Mouse (Mus musculus) CH12.LX (cell line): Measurements from ENCODE around the gene Ndufv3. TPM values are rescaled to one million over a fixed set of nuclear protein-coding genes. Genes with fewer than 3 reads are reported as not detected.

Experiments
- DNase-seq: peaks from one replicate; pipeline ENCODE4 v3.0.0-alpha.2; 2013; ENCODE audit errors: extremely low read depth
- H3K27ac ChIP-seq: 2 replicates; pipeline ENCODE4 v1.5.1; 2012; ENCODE audit warnings: low read depth, mild to moderate bottlenecking, control low read depth, moderate library complexity; ENCODE audit not compliant: insufficient read depth
- H3K27me3 ChIP-seq: replicated peaks from 2 replicates; pipeline ENCODE3; 2012; ENCODE audit warnings: inconsistent platforms
- H3K36me3 ChIP-seq, 2 experiments: replicated peaks in 1 of 2; 2 replicates each; pipeline versions ENCODE3 to v1.6.1; 2012; ENCODE audit warnings: inconsistent platforms in 1 of 2, low read length in 1 of 2, mild to moderate bottlenecking in 1 of 2, mixed read lengths in 1 of 2, moderate library complexity in 1 of 2; ENCODE audit not compliant: control insufficient read depth in 1 of 2, insufficient read depth in 1 of 2
- H3K4me1 ChIP-seq, 2 experiments: 2 replicates each; pipeline ENCODE4 v1.6.1; 2012; ENCODE audit warnings: inconsistent platforms in 1 of 2, moderate library complexity in 1 of 2; ENCODE audit not compliant: insufficient read depth in 2 of 2, control insufficient read depth in 1 of 2
- H3K4me2 ChIP-seq: 2 replicates; pipeline ENCODE4 v1.6.1; 2012; ENCODE audit warnings: low read depth, mild to moderate bottlenecking, control low read depth; ENCODE audit not compliant: poor library complexity, insufficient read depth, severe bottlenecking
- H3K4me3 ChIP-seq, 3 experiments: fragments of 150-350 bp in 1 of 3; sonication (generic) in 1 of 3; replicated peaks in 1 of 3; 2 replicates each; pipeline versions ENCODE3 to v1.5.1; 2011 to 2012; ENCODE audit warnings: low read depth in 2 of 3, low read length in 2 of 3, mild to moderate bottlenecking in 2 of 3, moderate library complexity in 2 of 3, control low read depth in 1 of 3, improper control_type of control experiment in 1 of 3, inconsistent platforms in 1 of 3, mixed read lengths in 1 of 3; ENCODE audit not compliant: poor library complexity in 1 of 3
- H3K79me2 ChIP-seq: replicated peaks from 2 replicates; pipeline ENCODE4 v1.6.1; 2012; ENCODE audit warnings: mild to moderate bottlenecking, moderate library complexity; ENCODE audit not compliant: control insufficient read depth, poor library complexity, insufficient read depth, severe bottlenecking; ENCODE audit errors: extremely low read depth
- H3K9ac ChIP-seq: 2 replicates; pipeline ENCODE4 v1.6.1; 2012; ENCODE audit warnings: low read depth, mild to moderate bottlenecking, control low read depth, moderate library complexity; ENCODE audit not compliant: insufficient read depth
- H3K9me3 ChIP-seq: replicated peaks from 2 replicates; pipeline ENCODE3; 2012; ENCODE audit warnings: low read length, inconsistent platforms, mixed read lengths
- CHD1 ChIP-seq: IDR thresholded peaks from 2 replicates; pipeline ENCODE4 v1.6.1; 2012; ENCODE audit warnings: low read depth, low read length, improper control_type of control experiment, inconsistent platforms
- CTCF ChIP-seq, 2 experiments: IDR thresholded peaks in 1 of 2; conservative IDR thresholded peaks in 1 of 2; 2 replicates each; pipeline ENCODE4 v1.5.1; 2011 to 2012; ENCODE audit warnings: low read depth in 2 of 2, low read length in 2 of 2, improper control_type of control experiment in 1 of 2, inconsistent platforms in 1 of 2, mild to moderate bottlenecking in 1 of 2, moderate library complexity in 1 of 2
- ELF1 ChIP-seq: IDR thresholded peaks from 2 replicates; pipeline ENCODE4 v1.6.1; 2014; ENCODE audit warnings: low read depth, mild to moderate bottlenecking, inconsistent platforms, low read length, improper control_type of control experiment
- EP300 ChIP-seq: IDR thresholded peaks from 2 replicates; pipeline ENCODE4 v1.6.1; 2011; ENCODE audit warnings: low read length, improper control_type of control experiment
- ETS1 ChIP-seq: conservative IDR thresholded peaks from 2 replicates; pipeline ENCODE4 v1.6.1; 2012; ENCODE audit warnings: low read depth, mild to moderate bottlenecking, inconsistent platforms, low read length, improper control_type of control experiment, moderate library complexity
- GABPA ChIP-seq: IDR thresholded peaks from 2 replicates; pipeline ENCODE4 v1.6.1; 2012; ENCODE audit warnings: low read depth, low read length, improper control_type of control experiment, inconsistent platforms; ENCODE audit not compliant: insufficient replicate concordance
- HCFC1 ChIP-seq: IDR thresholded peaks from 2 replicates; pipeline ENCODE4 v1.6.1; 2012; ENCODE audit warnings: low read depth, mild to moderate bottlenecking, inconsistent platforms, low read length, improper control_type of control experiment
- MXI1 ChIP-seq: IDR thresholded peaks from 2 replicates; pipeline ENCODE4 v1.6.1; 2011; ENCODE audit warnings: mild to moderate bottlenecking, low read depth, low read length, improper control_type of control experiment
- MYC ChIP-seq: IDR thresholded peaks from 2 replicates; pipeline ENCODE4 v1.6.1; 2011; ENCODE audit warnings: low read depth, mild to moderate bottlenecking, improper control_type of control experiment, low read length
- NELFE ChIP-seq: IDR thresholded peaks from 2 replicates; pipeline ENCODE4 v1.6.1; 2011; ENCODE audit warnings: low read depth, low read length, improper control_type of control experiment
- NRF1 ChIP-seq: IDR thresholded peaks from 2 replicates; pipeline ENCODE4 v1.6.1; 2014; ENCODE audit warnings: low read depth, mild to moderate bottlenecking, inconsistent platforms, low read length, improper control_type of control experiment, moderate library complexity
- PAX5 ChIP-seq: IDR thresholded peaks from 2 replicates; pipeline ENCODE4 v1.6.1; 2012; ENCODE audit warnings: low read length, inconsistent platforms, mixed read lengths
- RAD21 ChIP-seq: IDR thresholded peaks from 2 replicates; pipeline ENCODE4 v1.6.1; 2011; ENCODE audit warnings: low read depth, mild to moderate bottlenecking, low read length, improper control_type of control experiment, moderate library complexity
- SMC3 ChIP-seq: IDR thresholded peaks from 2 replicates; pipeline ENCODE4 v1.6.1; 2011; ENCODE audit warnings: low read depth, low read length, improper control_type of control experiment
- TBP ChIP-seq: conservative IDR thresholded peaks from 2 replicates; pipeline ENCODE4 v1.6.1; 2011; ENCODE audit warnings: low read depth, low read length, improper control_type of control experiment
- UBTF ChIP-seq: IDR thresholded peaks from 2 replicates; pipeline ENCODE4 v1.6.1; 2012; ENCODE audit warnings: low read depth, mild to moderate bottlenecking, inconsistent platforms, low read length, improper control_type of control experiment, moderate library complexity
- USF2 ChIP-seq: conservative IDR thresholded peaks from 2 replicates; pipeline ENCODE4 v1.6.1; 2011; ENCODE audit warnings: low read depth, low read length, improper control_type of control experiment
- ZC3H11A ChIP-seq: IDR thresholded peaks from 2 replicates; pipeline ENCODE4 v1.6.1; 2012; ENCODE audit warnings: low read depth, mild to moderate bottlenecking, inconsistent platforms, low read length, improper control_type of control experiment
- ZKSCAN1 ChIP-seq: IDR thresholded peaks from 2 replicates; pipeline ENCODE4 v1.6.1; 2012; ENCODE audit warnings: low read depth, inconsistent platforms, low read length, improper control_type of control experiment, borderline replicate concordance
- ZMIZ1 ChIP-seq: IDR thresholded peaks from 2 replicates; pipeline ENCODE4 v1.6.1; 2012; ENCODE audit warnings: low read depth, mild to moderate bottlenecking, inconsistent platforms, low read length, improper control_type of control experiment
- ZNF384 ChIP-seq: IDR thresholded peaks from 2 replicates; pipeline ENCODE4 v1.6.1; 2012; ENCODE audit warnings: low read depth, low read length, improper control_type of control experiment, inconsistent platforms
- dilution Hi-C: fragments of 300-500 bp; cut with MboI; formaldehyde crosslinking; loops from 2 replicates; pipeline ENCODE4 v1.14.3; 2020; ENCODE audit warnings: low sequenced_read_pairs; ENCODE audit not compliant: extremely low pct_unique_long_range_greater_than_20kb, extremely low pct_ligation_motif_present
- in situ Hi-C: fragments of 300-500 bp; cut with MboI; formaldehyde crosslinking; loops from 3 replicates; pipeline ENCODE4 v1.14.3; 2019; ENCODE audit warnings: low sequenced_read_pairs, low pct_ligation_motif_present, low pct_unique_long_range_greater_than_20kb, mixed read lengths
- polyA plus RNA-seq: library from polyadenylated mRNA; unstranded; fragments of >175 nt; gene quantifications from 2 replicates; pipeline ENCODE4 v1.2.1, GENCODE M21; 2012; ENCODE audit warnings: low read depth; ENCODE audit not compliant: insufficient read length
- total RNA-seq, 2 experiments: library from RNA; depleted of rRNA; stranded (reverse); fragments of 300-350 nt in 1 of 2; fragments of >200 nt in 1 of 2; gene quantifications; 2 replicates each; pipeline ENCODE4 v1.2.3; 2012 to 2014

Ndufv3 gene
- total and polyA plus RNA-seq, 3 experiments, result 292 to 409 (median 298) TPM

- Histone ChIP-seq H3K27ac (no peak overlapping the region), H3K27me3 (no peaks in the 10 kb centered on the region), H3K36me3 (peaks cover 76 to 87% of the 10 kb centered on the region in 2 experiments), H3K4me3 (no peak overlapping the region), H3K4me2 (no peak overlapping the region), H3K9me3 (no peaks in the 10 kb centered on the region), H3K4me1 (no peaks in the 10 kb centered on the region), H3K79me2 (no peaks in the 10 kb centered on the region), H3K9ac (no peak overlapping the region)
- DNase-seq, result no peak
- in situ Hi-C loops, result loop anchor here (25.0 kb wide), 1 partner anchor 485 kb away; no protein-coding TSS in a partner anchor
- dilution Hi-C loops, result no loop called here
- TF ChIP-seq RAD21 (no peak), MYC (no peak), ZC3H11A (no peak), UBTF (no peak)
- TF ChIP-seq, all 38 proteins: peak for 0
Measured at GRCm38 (mm10) chr17:31497726-31498125, 22.2 kb upstream of the Ndufv3 start.

DNA sequence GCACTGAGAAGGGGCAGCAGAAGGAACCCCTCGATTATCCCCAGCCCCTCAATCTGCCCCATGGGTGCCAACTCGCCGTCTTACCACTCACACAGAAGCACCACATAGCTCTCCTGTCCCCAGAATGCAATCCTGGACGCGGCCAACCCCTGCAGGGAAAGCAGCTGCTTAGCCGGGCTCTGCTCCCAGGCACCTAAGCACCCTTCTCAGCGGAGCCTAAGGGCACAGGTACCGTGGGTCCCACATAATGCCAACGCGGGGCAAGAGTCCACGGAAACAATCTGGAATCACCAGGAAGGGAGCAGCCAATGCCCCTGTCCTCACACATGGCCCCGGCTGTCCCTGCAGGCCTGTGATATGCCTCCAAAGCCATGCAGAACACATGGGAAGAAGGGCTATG lies 20.2 kb upstream of the Ndufv3 start:
- no peak for DNase-seq
- Histone ChIP-seq H3K27ac (no peak overlapping the region), H3K79me2 (no peaks in the 10 kb centered on the region), H3K4me3 (no peak overlapping the region), H3K4me1 (no peaks in the 10 kb centered on the region), H3K27me3 (no peaks in the 10 kb centered on the region), H3K9me3 (no peaks in the 10 kb centered on the region), H3K36me3 (peaks cover 93 to 99% of the 10 kb centered on the region in 2 experiments), H3K4me2 (no peak overlapping the region), H3K9ac (no peak overlapping the region)
- TF ChIP-seq ZMIZ1, result no peak
- no peak for TF ChIP-seq HCFC1
- no peak for TF ChIP-seq USF2
- TF ChIP-seq NRF1, result no peak
- TF ChIP-seq TBP, result no peak
- no peak for TF ChIP-seq ELF1
- TF ChIP-seq ZKSCAN1, result no peak
- no peak for TF ChIP-seq PAX5
- no peak for TF ChIP-seq EP300
- TF ChIP-seq CHD1, result no peak
- no peak for TF ChIP-seq MXI1
- no peak for TF ChIP-seq CTCF (conservative IDR thresholded peaks at IDR 0.05 in 1 of 2, IDR thresholded peaks at IDR 0.05 in 1 of 2; ENCODE audit: low read depth in 2 of 2, low read length in 2 of 2)
- TF ChIP-seq SMC3, result no peak
- no peak for TF ChIP-seq MYC
- TF ChIP-seq ETS1, result no peak
- TF ChIP-seq ZNF384, result no peak
- TF ChIP-seq GABPA, result no peak
- TF ChIP-seq NELFE, result no peak
- in situ Hi-C loops, result loop anchor here (25.0 kb wide), 1 partner anchor 487 kb away; no protein-coding TSS in a partner anchor
- dilution Hi-C loops, result no loop called here
